Mouse (Mus musculus) ES-E14 (cell line): ENCODE data around the gene D8Ertd738e.

Experiments used
- CHD2 ChIP-seq: IDR thresholded peaks from 2 replicates; pipeline ENCODE4 v1.6.1; 2014; ENCODE audit warnings: mild to moderate bottlenecking, low read depth, low read length, inconsistent platforms
- MAFK ChIP-seq: IDR thresholded peaks from 2 replicates; pipeline ENCODE4 v1.6.1; 2014; ENCODE audit warnings: mild to moderate bottlenecking, low read depth, low read length, inconsistent platforms; ENCODE audit not compliant: insufficient read depth

DNA sequence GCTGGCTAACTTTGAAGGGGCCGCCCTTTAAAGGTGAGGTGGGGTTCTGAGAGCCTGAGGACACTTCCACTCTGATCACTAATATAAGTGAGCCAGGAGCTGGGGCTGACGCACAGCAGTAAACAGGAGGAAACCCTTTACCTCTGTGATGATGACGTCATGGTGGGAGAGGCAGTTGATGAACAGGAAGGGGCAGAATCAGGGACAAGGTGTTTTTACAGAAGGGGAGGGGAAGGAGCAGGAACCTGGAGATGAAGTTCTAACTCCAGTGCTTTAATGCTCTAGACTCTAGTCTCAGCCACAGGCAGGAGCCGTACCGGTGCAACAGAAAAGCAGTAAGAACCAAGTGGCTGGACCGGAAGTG is 6.9 kb upstream of the D8Ertd738e start:
- TF ChIP-seq CHD2 (no peak), MAFK (no peak)
